Mouse (Mus musculus) kidney, postnatal 0 days (tissue): Measurements from ENCODE around the gene Cdk2ap2. TPM values are rescaled to one million over a fixed set of nuclear protein-coding genes. Genes with fewer than 3 reads are reported as not detected.

ENCODE experiments used
- ATAC-seq: fragments of 200-750 bp; cut with Nextera tagmentation; replicated peaks from 2 replicates; pipeline ENCODE4 v1.8.0; 2017; ENCODE audit warnings: low read depth, moderate number of reproducible peaks, moderate TSS enrichment, moderate library complexity; ENCODE audit not compliant: low FRiP score
- DNase-seq: peaks from one replicate; pipeline ENCODE4 v3.0.0-alpha.2; 2016; ENCODE audit warnings: low spot score
- H3K27ac ChIP-seq: fragments of 300-500 bp; sonication (generic); 2 replicates; pipeline ENCODE4 v1.5.1; 2014; ENCODE audit warnings: mild to moderate bottlenecking
- H3K27me3 ChIP-seq: fragments of 300-500 bp; sonication (generic); 2 replicates; pipeline ENCODE4 v1.6.1; 2014; ENCODE audit warnings: low read length, mixed read lengths; ENCODE audit not compliant: insufficient read depth
- H3K36me3 ChIP-seq: fragments of 300-500 bp; sonication (generic); 2 replicates; pipeline ENCODE4 v1.6.1; 2014; ENCODE audit warnings: low read length, mixed read lengths; ENCODE audit not compliant: insufficient read depth
- H3K4me1 ChIP-seq: fragments of 300-500 bp; sonication (generic); replicated peaks from 2 replicates; pipeline ENCODE4 v1.6.1; 2014; ENCODE audit warnings: antibody characterized with exemption, low read length, mixed read lengths; ENCODE audit not compliant: insufficient read depth
- H3K4me2 ChIP-seq: fragments of 300-500 bp; sonication (generic); 2 replicates; pipeline ENCODE4 v1.6.1; 2014; ENCODE audit warnings: mild to moderate bottlenecking, low read length, moderate library complexity, mixed read lengths
- H3K4me3 ChIP-seq: fragments of 300-500 bp; sonication (generic); replicated peaks from 2 replicates; pipeline ENCODE4 v1.5.1; 2014; ENCODE audit warnings: low read depth, low read length
- H3K9ac ChIP-seq: fragments of 300-500 bp; sonication (generic); 2 replicates; pipeline ENCODE4 v1.6.1; 2014; ENCODE audit warnings: low read depth, low read length
- H3K9me3 ChIP-seq: fragments of 300-500 bp; sonication (generic); replicated peaks from 2 replicates; pipeline ENCODE4 v1.6.1; 2016; ENCODE audit warnings: low read length, inconsistent platforms, mixed read lengths
- CTCF ChIP-seq: IDR thresholded peaks from 2 replicates; pipeline ENCODE4 v1.5.1; 2016; ENCODE audit warnings: antibody characterized with exemption, low read depth, mild to moderate bottlenecking, moderate library complexity
- WGBS: fragments of 180-500 bp; shearing (Covaris S2); extraction: QIAGEN DNeasy Blood & Tissue Kit; methylation state at CpG from one replicate; pipeline ENCODE4 v1.1.7; 2014; 5-methylcytosine and 5-hydroxymethylcytosine counted together
- polyA plus RNA-seq: library from polyadenylated mRNA; unstranded; fragments of >200 nt; fragmentation: Nextera tagmentation; extraction: Ambion mirVana; gene quantifications from 2 replicates; pipeline ENCODE4 v1.2.1, GENCODE M21; 2015

The Cdk2ap2 gene
- polyA plus RNA-seq, 1 experiment from 2014 or later, result 107 TPM

DNA sequence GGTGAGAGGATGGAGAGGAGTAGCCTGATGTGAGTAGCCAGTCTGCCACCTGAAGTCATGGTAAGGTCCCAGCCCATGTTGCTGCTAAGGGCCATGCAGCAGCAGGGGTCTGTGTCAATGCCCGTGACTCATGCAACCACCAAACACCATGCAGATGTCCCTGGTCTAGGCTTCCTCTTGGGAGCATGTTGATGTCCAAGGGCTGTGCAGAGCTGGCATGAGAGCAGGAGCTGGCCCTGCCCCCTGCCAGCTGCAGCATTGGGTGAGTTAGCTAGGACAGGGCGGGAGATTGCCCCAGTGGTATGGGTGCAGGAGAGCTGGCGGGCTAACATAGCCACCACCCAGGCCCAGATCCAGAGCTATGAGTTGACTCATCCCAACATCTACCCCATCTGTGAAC, 6.5 kb upstream of the Cdk2ap2 start:
- H3K4me1 ChIP-seq, result no peaks in the 10 kb centered on the region
- no peak for DNase-seq
- 92% methylated on average over 3 of the region's 3 CpGs for WGBS
- no peak overlapping the region for H3K27ac ChIP-seq
- ATAC-seq, result no peak
- TF ChIP-seq CTCF, result no peak
- H3K27me3 ChIP-seq, result no peaks in the 10 kb centered on the region
- H3K4me3 ChIP-seq, result no peak overlapping the region
- no peak overlapping the region for H3K4me2 ChIP-seq
- H3K36me3 ChIP-seq, result no peaks in the 10 kb centered on the region
- no peak overlapping the region for H3K9ac ChIP-seq
- H3K9me3 ChIP-seq, result no peaks in the 10 kb centered on the region

- no peak overlapping the region for H3K4me3 ChIP-seq
- H3K4me2 ChIP-seq, result no peak overlapping the region
- no peak overlapping the region for H3K9ac ChIP-seq
- WGBS, result 55% methylated on average over 2 of the region's 2 CpGs
- no peaks in the 10 kb centered on the region for H3K4me1 ChIP-seq
- ATAC-seq, result no peak
- TF ChIP-seq CTCF, result no peak
- H3K27ac ChIP-seq, result no peak overlapping the region
- no peaks in the 10 kb centered on the region for H3K36me3 ChIP-seq
- H3K27me3 ChIP-seq, result no peaks in the 10 kb centered on the region
- no peak for DNase-seq
- H3K9me3 ChIP-seq, result no peaks in the 10 kb centered on the region
Observed at GRCm38 (mm10) chr19:4091383-4091782, 5.6 kb upstream of the Cdk2ap2 start.

- Histone ChIP-seq H3K27ac (no peak overlapping the region), H3K9me3 (no peaks in the 10 kb centered on the region), H3K9ac (no peak overlapping the region), H3K4me3 (no peak overlapping the region), H3K4me2 (no peak overlapping the region), H3K4me1 (peaks cover 5% of the 10 kb centered on the region; the same call in 1 of the 2 replicates), H3K27me3 (no peaks in the 10 kb centered on the region), H3K36me3 (no peaks in the 10 kb centered on the region)
- 34% methylated on average over 3 of the region's 3 CpGs for WGBS
- no peak for TF ChIP-seq CTCF
- DNase-seq, result no peak
- no peak for ATAC-seq
Observed at GRCm38 (mm10) chr19:4092750-4093149, 4.2 kb upstream of the Cdk2ap2 start.

DNA sequence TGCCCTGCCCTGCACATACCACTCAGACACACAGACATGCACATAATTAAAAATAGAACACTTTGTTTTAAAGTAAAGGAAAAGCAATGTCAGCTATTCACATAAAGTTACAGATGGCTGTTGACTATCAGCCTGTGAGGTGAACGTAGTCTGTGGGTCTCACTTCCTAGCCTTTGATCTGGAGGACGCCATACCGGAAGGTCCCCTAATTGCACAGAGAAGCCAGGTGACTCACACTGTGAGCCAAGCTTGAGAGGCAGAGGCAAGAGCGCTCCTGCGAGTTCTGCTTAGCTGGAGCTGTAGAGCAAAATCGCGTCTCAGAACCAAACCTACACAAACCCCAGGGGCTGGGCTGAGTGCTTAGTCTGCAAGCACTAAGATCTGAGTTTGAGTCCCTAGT, 3.2 kb upstream of the Cdk2ap2 start:
- no peaks in the 10 kb centered on the region for H3K27me3 ChIP-seq
- no peak overlapping the region for H3K9ac ChIP-seq
- no peak overlapping the region for H3K27ac ChIP-seq
- TF ChIP-seq CTCF, result no peak
- H3K36me3 ChIP-seq, result no peaks in the 10 kb centered on the region
- H3K4me2 ChIP-seq, result no peak overlapping the region
- H3K9me3 ChIP-seq, result no peaks in the 10 kb centered on the region
- no peak for ATAC-seq
- WGBS, result 53% methylated on average over 7 of the region's 7 CpGs
- no peak for DNase-seq
- peaks cover 7% of the 10 kb centered on the region; the same call in 1 of the 2 replicates for H3K4me1 ChIP-seq
- no peak overlapping the region for H3K4me3 ChIP-seq

- peaks cover 11% of the 10 kb centered on the region; the same call in 1 of the 2 replicates for H3K4me1 ChIP-seq
- no peak overlapping the region for H3K4me3 ChIP-seq
- H3K9ac ChIP-seq, result no peak overlapping the region
- 85% methylated on average over 3 of the region's 3 CpGs for WGBS
- H3K4me2 ChIP-seq, result no peak overlapping the region
- DNase-seq (no peak), ATAC-seq (no peak)
- no peak overlapping the region for H3K27ac ChIP-seq
- H3K9me3 ChIP-seq, result no peaks in the 10 kb centered on the region
- TF ChIP-seq CTCF, result no peak
- H3K36me3 ChIP-seq, result no peaks in the 10 kb centered on the region
- H3K27me3 ChIP-seq, result no peaks in the 10 kb centered on the region
Observed at GRCm38 (mm10) chr19:4094348-4094747, 2.6 kb upstream of the Cdk2ap2 start.

DNA sequence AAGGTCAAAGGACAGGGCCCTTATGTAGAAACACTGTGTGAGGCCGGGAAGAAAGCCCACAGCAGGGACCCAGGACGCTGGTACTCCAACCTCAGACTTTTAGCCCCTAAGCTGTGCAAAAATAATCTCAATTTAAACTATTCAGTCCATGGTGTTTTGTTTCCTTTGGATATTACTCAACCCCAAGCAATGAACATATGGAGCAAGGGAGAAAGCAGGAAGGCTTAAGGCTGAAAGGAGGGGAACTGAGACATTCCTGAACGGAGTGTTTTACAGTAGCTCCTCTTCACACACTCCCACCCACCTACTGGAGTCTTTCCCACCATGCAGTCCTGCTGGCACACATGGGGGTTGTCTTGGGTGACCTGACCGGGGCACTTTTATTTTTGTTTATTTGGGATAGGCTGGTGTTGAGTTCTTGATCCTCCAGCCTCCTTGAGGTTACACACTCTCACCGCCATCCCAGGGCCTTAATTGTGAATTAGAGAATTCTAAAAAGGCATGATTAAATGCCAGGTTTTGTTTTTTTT, 2.1 kb upstream of the Cdk2ap2 start:
- 76% methylated on average over 5 of the region's 5 CpGs for WGBS
- Histone ChIP-seq H3K4me1 (peaks cover 16% of the 10 kb centered on the region; the same call in 1 of the 2 replicates), H3K27ac (no peak overlapping the region), H3K4me3 (no peak overlapping the region), H3K9ac (no peak overlapping the region), H3K9me3 (no peaks in the 10 kb centered on the region), H3K36me3 (no peaks in the 10 kb centered on the region), H3K4me2 (no peak overlapping the region), H3K27me3 (no peaks in the 10 kb centered on the region)
- no peak for DNase-seq
- no peak for TF ChIP-seq CTCF
- ATAC-seq, result no peak

GRCm38 (mm10) chr19:4095802-4096201, 1.2 kb upstream of the Cdk2ap2 start:
- Histone ChIP-seq H3K27me3 (no peaks in the 10 kb centered on the region), H3K4me2 (no peak overlapping the region), H3K9ac (no peak overlapping the region), H3K36me3 (no peaks in the 10 kb centered on the region), H3K4me3 (no peak overlapping the region), H3K27ac (no peak overlapping the region), H3K4me1 (peaks cover 20% of the 10 kb centered on the region; the same call in 1 of the 2 replicates), H3K9me3 (no peaks in the 10 kb centered on the region)
- TF ChIP-seq CTCF, result no peak
- 79% methylated on average over 3 of the region's 3 CpGs for WGBS
- DNase-seq, result no peak
- ATAC-seq, result no peak
